Mouse (Mus musculus): ENCODE results near the gene Mdm2. TPM values are rescaled to one million over a fixed set of nuclear protein-coding genes. Genes with fewer than 3 reads are reported as not detected.

Mdm2 gene
- polyA plus RNA-seq, 1 experiment from 2014 or later = 71.1 TPM

GRCm38 (mm10) chr10:117652930-117653778, 57.4 kb downstream of the Mdm2 start:
- Histone ChIP-seq H3K4me2 (ENCODE audit: low read length) (no peak overlapping the region), H3K27ac (ENCODE audit: low read length) (no peak overlapping the region), H3K27me3 (replicated peaks; ENCODE audit: control insufficient read depth, insufficient read depth, low read length) (no peaks in the 10 kb centered on the region), H3K9me3 (ENCODE audit: control insufficient read depth, low read length) (no peaks in the 10 kb centered on the region), H3K4me1 (replicated peaks; ENCODE audit: control insufficient read depth, insufficient read depth, low read length) (no peaks in the 10 kb centered on the region), H3K4me3 (replicated peaks; ENCODE audit: low read length) (no peak overlapping the region), H3K36me3 (ENCODE audit: control insufficient read depth, insufficient read depth) (no peaks in the 10 kb centered on the region), H3K9ac (replicated peaks; ENCODE audit: low read depth, low read length) (no peak overlapping the region)
- WGBS = 76% methylated on average over 8 of the region's 8 CpGs
- no peak for ATAC-seq

GRCm38 (mm10) chr10:117652378-117652774, 58.2 kb downstream of the Mdm2 start:
- Histone ChIP-seq H3K27ac (ENCODE audit: low read length) (no peak overlapping the region), H3K9me3 (ENCODE audit: control insufficient read depth, low read length) (no peaks in the 10 kb centered on the region), H3K27me3 (replicated peaks; ENCODE audit: control insufficient read depth, insufficient read depth, low read length) (no peaks in the 10 kb centered on the region), H3K9ac (replicated peaks; ENCODE audit: low read depth, low read length) (no peak overlapping the region), H3K36me3 (ENCODE audit: control insufficient read depth, insufficient read depth) (no peaks in the 10 kb centered on the region), H3K4me2 (ENCODE audit: low read length) (no peak overlapping the region), H3K4me3 (replicated peaks; ENCODE audit: low read length) (no peak overlapping the region), H3K4me1 (replicated peaks; ENCODE audit: control insufficient read depth, insufficient read depth, low read length) (peaks cover 5% of the 10 kb centered on the region)
- ATAC-seq = no peak
- 96% methylated on average over 4 of the region's 4 CpGs for WGBS

- no peak overlapping the region for H3K4me2 ChIP-seq (ENCODE audit: low read length)
- ATAC-seq = no peak; the same call in 1 of the 2 replicates
- WGBS = 73% methylated on average over 10 of the region's 10 CpGs
Measured at GRCm38 (mm10) chr10:117651587-117652377, 58.8 kb downstream of the Mdm2 start.

GRCm38 (mm10) chr10:117650725-117651124, 59.8 kb downstream of the Mdm2 start:
- H3K36me3 ChIP-seq (ENCODE audit: control insufficient read depth, insufficient read depth) = no peaks in the 10 kb centered on the region
- WGBS = 89% methylated on average over 7 of the region's 7 CpGs
- no peak overlapping the region for H3K4me2 ChIP-seq (ENCODE audit: low read length)
- no peak overlapping the region for H3K27ac ChIP-seq (ENCODE audit: low read length)
- H3K9me3 ChIP-seq (ENCODE audit: control insufficient read depth, low read length) = no peaks in the 10 kb centered on the region
- H3K27me3 ChIP-seq (replicated peaks; ENCODE audit: control insufficient read depth, insufficient read depth, low read length) = no peaks in the 10 kb centered on the region
- no peak overlapping the region for H3K4me3 ChIP-seq (replicated peaks; ENCODE audit: low read length)
- H3K4me1 ChIP-seq (replicated peaks; ENCODE audit: control insufficient read depth, insufficient read depth, low read length) = peaks cover 10% of the 10 kb centered on the region
- no peak overlapping the region for H3K9ac ChIP-seq (replicated peaks; ENCODE audit: low read depth, low read length)
- ATAC-seq = no peak

More at GRCm38 (mm10) chr10:117651587-117652377, 58.8 kb downstream of the Mdm2 start:
- H3K9me3 ChIP-seq (ENCODE audit: control insufficient read depth, low read length) = no peaks in the 10 kb centered on the region
- H3K4me1 ChIP-seq (replicated peaks; ENCODE audit: control insufficient read depth, insufficient read depth, low read length) = peaks cover 10% of the 10 kb centered on the region
- no peak overlapping the region for H3K9ac ChIP-seq (replicated peaks; ENCODE audit: low read depth, low read length)
- no peaks in the 10 kb centered on the region for H3K36me3 ChIP-seq (ENCODE audit: control insufficient read depth, insufficient read depth)
- H3K27ac ChIP-seq (ENCODE audit: low read length) = no peak overlapping the region
- H3K4me3 ChIP-seq (replicated peaks; ENCODE audit: low read length) = no peak overlapping the region
- H3K27me3 ChIP-seq (replicated peaks; ENCODE audit: control insufficient read depth, insufficient read depth, low read length) = no peaks in the 10 kb centered on the region

- H3K36me3 ChIP-seq (ENCODE audit: control insufficient read depth, insufficient read depth) = no peaks in the 10 kb centered on the region
Measured at GRCm38 (mm10) chr10:117650042-117650655, 60.4 kb downstream of the Mdm2 start.

GRCm38 (mm10) chr10:117649292-117650041, 61.1 kb downstream of the Mdm2 start:
- ATAC-seq = no peak
- 90% methylated on average over 11 of the region's 11 CpGs for WGBS

More at GRCm38 (mm10) chr10:117650042-117650655, 60.4 kb downstream of the Mdm2 start:
- no peak overlapping the region for H3K4me2 ChIP-seq (ENCODE audit: low read length)
- no peaks in the 10 kb centered on the region for H3K27me3 ChIP-seq (replicated peaks; ENCODE audit: control insufficient read depth, insufficient read depth, low read length)
- no peak overlapping the region for H3K9ac ChIP-seq (replicated peaks; ENCODE audit: low read depth, low read length)
- no peak for ATAC-seq
- no peaks in the 10 kb centered on the region for H3K9me3 ChIP-seq (ENCODE audit: control insufficient read depth, low read length)
- WGBS = 88% methylated on average over 12 of the region's 12 CpGs
- H3K27ac ChIP-seq (ENCODE audit: low read length) = no peak overlapping the region
- peaks cover 10% of the 10 kb centered on the region for H3K4me1 ChIP-seq (replicated peaks; ENCODE audit: control insufficient read depth, insufficient read depth, low read length)
- no peak overlapping the region for H3K4me3 ChIP-seq (replicated peaks; ENCODE audit: low read length)

GRCm38 (mm10) chr10:117648643-117649042, 61.9 kb downstream of the Mdm2 start:
- Histone ChIP-seq H3K27me3 (replicated peaks; ENCODE audit: control insufficient read depth, insufficient read depth, low read length) (no peaks in the 10 kb centered on the region), H3K36me3 (ENCODE audit: control insufficient read depth, insufficient read depth) (no peaks in the 10 kb centered on the region), H3K27ac (ENCODE audit: low read length) (no peak overlapping the region), H3K4me2 (ENCODE audit: low read length) (no peak overlapping the region), H3K4me3 (replicated peaks; ENCODE audit: low read length) (no peak overlapping the region), H3K9ac (replicated peaks; ENCODE audit: low read depth, low read length) (no peak overlapping the region), H3K4me1 (replicated peaks; ENCODE audit: control insufficient read depth, insufficient read depth, low read length) (peaks cover 10% of the 10 kb centered on the region), H3K9me3 (ENCODE audit: control insufficient read depth, low read length) (no peaks in the 10 kb centered on the region)
- WGBS = 93% methylated on average over 3 of the region's 3 CpGs
- no peak for ATAC-seq

More at GRCm38 (mm10) chr10:117649292-117650041, 61.1 kb downstream of the Mdm2 start:
- no peak overlapping the region for H3K9ac ChIP-seq (replicated peaks; ENCODE audit: low read depth, low read length)
- H3K4me2 ChIP-seq (ENCODE audit: low read length) = no peak overlapping the region
- no peak overlapping the region for H3K27ac ChIP-seq (ENCODE audit: low read length)
- no peak overlapping the region for H3K4me3 ChIP-seq (replicated peaks; ENCODE audit: low read length)
- no peaks in the 10 kb centered on the region for H3K27me3 ChIP-seq (replicated peaks; ENCODE audit: control insufficient read depth, insufficient read depth, low read length)
- peaks cover 10% of the 10 kb centered on the region for H3K4me1 ChIP-seq (replicated peaks; ENCODE audit: control insufficient read depth, insufficient read depth, low read length)
- H3K9me3 ChIP-seq (ENCODE audit: control insufficient read depth, low read length) = no peaks in the 10 kb centered on the region
- no peaks in the 10 kb centered on the region for H3K36me3 ChIP-seq (ENCODE audit: control insufficient read depth, insufficient read depth)

GRCm38 (mm10) chr10:117647964-117648472, 62.5 kb downstream of the Mdm2 start:
- Histone ChIP-seq H3K9ac (replicated peaks; ENCODE audit: low read depth, low read length) (no peak overlapping the region), H3K4me1 (replicated peaks; ENCODE audit: control insufficient read depth, insufficient read depth, low read length) (peaks cover 10% of the 10 kb centered on the region), H3K36me3 (ENCODE audit: control insufficient read depth, insufficient read depth) (no peaks in the 10 kb centered on the region), H3K9me3 (ENCODE audit: control insufficient read depth, low read length) (no peaks in the 10 kb centered on the region), H3K4me2 (ENCODE audit: low read length) (no peak overlapping the region), H3K27me3 (replicated peaks; ENCODE audit: control insufficient read depth, insufficient read depth, low read length) (no peaks in the 10 kb centered on the region), H3K4me3 (replicated peaks; ENCODE audit: low read length) (no peak overlapping the region), H3K27ac (ENCODE audit: low read length) (no peak overlapping the region)
- no peak for ATAC-seq
- WGBS = 57% methylated on average over 2 of the region's 2 CpGs
